Mouse (Mus musculus): ENCODE measurements at regions not wholly inside any gene's neighbourhood (a gene's known extent, or its start where the extent isn't known, plus 50 kb on each side); places are given as distances from the start of the nearest gene placed in this dataset.

DNA sequence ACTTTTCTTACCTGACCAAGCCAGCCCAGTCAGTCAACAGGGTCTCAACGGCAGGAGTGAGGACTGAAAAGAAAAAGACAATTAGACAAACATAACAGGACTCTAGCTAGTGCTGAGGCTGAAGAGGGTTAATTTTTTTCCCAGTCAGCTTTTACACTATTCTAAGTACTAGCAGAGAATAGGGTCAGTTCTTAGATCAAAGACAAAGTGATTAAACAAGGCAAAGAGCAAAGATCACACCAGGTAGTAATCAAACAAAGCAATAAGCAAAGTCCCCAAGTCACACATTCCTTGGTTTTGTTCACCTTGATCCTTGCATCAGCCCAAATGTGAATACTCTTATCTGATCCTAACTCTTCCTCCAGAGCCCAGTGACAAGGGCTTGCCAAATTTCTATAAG is 267.8 kb upstream of the Tsc22d2 start:
- DNase-seq (ENCODE audit: low spot score in 2 of 2), result no peak

DNA sequence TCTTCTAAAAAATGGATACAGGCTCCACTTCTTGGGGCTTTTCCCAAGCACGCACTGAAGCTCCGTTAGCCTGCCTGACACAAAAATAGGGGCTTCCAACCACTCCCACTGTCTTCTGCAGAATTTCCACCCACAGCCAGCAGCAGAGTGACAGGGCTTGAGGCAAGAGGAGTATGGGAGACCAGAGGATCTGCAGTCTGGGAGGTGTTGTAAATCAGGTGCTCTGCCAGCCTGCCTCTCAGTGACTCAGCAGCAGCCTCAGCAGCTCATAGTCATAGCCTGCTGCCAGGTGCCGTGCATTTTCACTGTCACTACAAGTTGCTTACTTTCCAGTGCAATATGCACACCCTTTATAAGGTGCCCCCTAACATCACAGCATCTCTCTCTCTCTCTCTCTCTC is 261.4 kb upstream of the Tsc22d2 start:
- no peak for DNase-seq (ENCODE audit: low spot score in 2 of 2)

DNA sequence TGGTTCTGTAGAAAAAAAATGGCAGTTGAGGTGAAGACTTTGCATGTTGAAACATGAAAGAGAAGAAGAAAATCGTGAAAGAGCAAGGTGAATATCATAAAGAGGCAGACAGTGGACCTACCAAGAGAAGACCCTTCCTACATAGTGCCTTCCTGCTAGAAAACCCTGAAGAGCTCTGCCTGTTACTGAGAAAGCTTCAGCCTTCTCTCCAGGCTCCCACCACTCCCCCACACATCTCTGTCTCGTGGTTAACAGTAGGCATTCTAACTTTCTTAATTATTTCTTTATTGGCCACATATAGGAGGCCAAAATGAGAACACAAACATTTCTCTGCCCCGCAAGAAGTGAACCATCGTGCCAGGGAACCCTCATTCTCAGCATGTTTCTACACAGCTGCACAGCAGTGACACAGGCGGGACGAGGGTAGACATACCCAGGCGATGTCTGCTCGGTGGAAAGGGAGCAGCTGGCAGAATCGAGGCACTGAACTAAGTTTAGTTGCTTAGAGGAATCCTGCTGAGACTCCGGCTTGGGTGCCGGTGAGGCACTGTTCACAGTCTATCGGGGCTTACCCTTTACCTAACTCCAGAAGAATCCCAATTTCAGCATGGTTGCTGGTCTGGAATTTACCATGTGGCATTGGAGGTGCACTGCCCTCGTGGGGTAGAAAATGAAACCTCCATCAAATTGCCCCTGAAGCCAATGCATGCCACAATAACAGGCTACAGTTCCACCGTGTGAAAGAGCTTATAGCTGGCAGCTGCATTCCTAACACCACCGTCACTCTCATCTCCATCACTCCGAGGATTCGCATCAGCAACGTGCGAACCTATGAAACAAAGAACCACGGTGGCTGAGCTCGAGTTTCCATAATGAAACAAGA is 260.4 kb upstream of the Tsc22d2 start:
- no peak for DNase-seq (ENCODE audit: low spot score in 2 of 2)

DNA sequence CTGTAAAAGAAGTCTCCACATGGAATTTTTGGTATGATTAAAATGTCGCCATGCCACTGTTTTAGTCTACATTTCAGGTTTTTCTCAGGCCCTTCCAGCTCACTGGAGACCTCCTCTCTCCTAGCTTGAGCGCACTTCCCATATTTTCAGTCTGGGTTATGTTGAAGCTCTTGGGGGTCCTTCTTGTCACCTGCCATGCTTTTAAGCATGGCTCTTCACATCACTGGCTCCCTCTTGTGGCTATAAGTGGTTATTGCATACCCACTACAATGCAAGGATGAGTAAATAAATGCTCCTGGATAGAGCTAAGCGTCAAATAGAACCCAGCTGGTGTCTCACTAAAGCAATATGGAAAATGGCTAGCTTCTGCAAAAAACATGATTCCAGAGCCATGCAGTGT is 255.1 kb upstream of the Tsc22d2 start:
- DNase-seq (ENCODE audit: low spot score in 2 of 2), result no peak

DNA sequence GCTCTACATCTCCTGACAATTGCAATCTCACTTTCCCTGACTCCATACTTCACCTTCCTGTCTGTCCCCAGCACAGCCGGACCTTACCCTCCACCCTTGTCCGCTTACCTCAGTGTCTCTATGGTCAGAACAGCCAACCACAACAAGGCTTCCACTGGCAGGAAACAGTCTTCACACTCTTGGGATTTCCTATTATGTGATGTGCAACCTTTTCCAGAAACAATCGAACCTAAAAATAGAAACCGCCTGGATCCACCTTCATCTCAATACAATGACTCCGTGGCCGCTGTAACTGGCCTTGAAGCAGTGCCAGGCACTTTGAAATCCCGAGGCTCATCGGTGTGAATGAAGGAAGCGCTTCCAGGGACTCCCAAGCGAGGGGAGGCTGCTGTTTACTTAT is 252.3 kb upstream of the Tsc22d2 start:
- DNase-seq (ENCODE audit: low spot score in 2 of 2), result peak; percentile 69 to 86

DNA sequence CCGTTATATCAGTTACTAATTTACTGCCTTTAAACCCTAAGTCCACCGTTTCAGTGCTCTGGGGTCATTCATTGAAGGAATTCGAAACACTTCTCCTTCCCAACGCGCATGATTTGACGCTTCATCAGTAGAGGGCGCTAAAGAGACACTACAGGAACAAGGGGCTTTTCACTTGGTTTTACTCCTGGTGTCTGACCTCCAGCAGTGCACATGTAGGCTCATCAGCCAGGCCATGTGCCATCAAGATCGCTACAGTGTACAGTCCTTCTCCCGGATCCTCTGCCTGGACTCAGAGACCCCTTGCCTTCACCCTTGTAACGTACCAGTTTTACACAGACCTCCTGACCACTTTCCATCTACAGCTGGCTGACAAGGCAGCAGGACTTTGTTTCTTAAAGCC is 250.7 kb upstream of the Tsc22d2 start:
- DNase-seq (ENCODE audit: low spot score in 2 of 2), result peak; percentile 56 to 78

DNA sequence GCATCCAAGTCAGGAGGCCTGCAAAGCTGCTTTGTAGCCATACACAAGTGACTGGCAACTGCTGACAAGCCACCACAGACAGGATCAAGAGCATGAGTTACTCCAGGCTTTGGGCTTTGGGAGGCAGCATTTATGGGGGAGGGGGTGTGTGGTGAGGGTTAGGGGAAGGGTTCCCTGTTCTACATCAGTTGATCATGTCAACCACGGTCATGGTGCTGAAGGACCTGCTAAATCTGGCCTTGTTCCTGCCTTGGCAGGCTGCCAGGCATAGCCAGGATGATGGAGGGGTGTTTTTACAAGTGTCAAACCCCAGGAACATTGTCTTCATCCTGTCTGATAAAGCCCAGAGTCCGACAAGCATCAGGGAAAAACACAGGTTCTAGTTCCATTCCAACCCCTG is 247.9 kb upstream of the Tsc22d2 start:
- no peak for DNase-seq (ENCODE audit: low spot score in 2 of 2)

DNA sequence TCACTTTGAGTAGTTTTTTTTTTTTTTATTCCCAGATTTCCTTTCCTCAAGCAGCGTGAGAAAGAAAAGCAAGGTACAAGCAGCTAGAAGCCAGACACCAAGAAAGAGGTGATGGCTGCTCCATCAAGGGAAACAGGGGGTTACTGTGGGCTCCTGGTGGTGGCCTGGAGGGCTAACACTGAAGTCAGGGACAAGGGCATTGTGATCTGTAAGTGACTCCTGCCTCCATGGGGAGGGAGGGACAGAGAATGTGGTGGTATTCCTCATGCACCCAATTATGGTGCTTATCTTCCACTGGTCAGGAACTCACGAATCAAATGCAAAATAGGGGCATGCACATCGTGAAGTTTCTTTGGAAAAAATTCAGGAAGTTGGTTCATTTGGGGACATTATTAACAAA is 247.4 kb upstream of the Tsc22d2 start:
- DNase-seq (ENCODE audit: low spot score in 2 of 2), result no peak

DNA sequence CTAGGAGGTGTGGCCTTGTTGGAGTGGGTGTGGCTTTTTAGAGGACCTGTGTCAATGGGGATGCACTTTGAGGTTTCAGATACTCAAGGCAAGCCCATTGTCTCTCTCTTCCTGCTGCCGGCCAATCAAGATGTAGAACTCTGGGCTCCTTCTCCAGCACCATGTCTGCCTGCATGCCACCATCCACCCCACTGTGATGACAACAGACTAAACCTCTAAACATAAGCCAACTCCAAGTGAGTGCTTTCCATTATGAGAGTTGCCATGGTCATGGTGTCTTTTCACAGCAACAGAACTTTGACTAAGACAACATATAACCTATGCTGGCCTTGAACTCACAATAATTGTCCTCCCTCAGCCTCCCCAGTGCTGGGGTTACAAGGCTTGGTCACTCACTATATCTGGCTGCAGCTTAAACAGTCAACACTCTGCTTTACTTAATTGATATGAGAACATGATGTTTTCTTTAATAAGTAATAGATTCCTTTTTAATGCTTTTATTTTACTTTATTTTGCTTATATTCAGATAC is 246.7 kb upstream of the Tsc22d2 start:
- no peak for DNase-seq (ENCODE audit: low spot score in 2 of 2)

DNA sequence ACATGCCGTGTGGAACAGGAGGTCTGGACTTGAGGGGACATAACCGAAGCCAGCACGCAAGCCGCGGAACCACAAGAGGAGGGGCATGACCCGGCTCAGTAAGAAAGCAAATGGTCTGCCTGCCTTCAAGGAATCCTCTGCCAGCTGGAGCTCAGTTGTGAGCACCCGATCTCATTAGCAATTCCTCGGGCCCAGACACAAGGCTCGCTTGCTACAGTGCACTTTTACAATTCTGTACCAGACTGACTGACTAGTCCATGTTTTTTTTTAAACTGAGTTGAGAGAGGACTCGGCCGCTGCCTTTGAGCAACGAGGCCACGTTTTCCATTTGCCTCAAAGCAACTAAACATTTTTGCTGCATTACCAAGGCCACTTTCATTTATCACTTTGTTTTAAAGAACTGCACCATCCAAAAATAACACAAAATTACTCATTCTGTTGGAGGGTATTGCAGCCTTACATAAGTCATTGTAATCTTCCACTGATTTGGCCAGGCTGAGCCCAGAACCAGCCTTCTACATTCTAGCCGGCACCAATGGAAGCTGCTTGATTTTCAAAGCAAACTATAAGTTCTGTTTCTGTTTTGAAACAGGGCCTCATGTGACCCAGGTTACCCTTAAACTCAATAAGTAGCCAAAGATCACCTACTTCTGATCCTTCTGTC is 245.9 kb upstream of the Tsc22d2 start:
- peak; percentile 44 to 50 for DNase-seq (ENCODE audit: low spot score in 2 of 2)

DNA sequence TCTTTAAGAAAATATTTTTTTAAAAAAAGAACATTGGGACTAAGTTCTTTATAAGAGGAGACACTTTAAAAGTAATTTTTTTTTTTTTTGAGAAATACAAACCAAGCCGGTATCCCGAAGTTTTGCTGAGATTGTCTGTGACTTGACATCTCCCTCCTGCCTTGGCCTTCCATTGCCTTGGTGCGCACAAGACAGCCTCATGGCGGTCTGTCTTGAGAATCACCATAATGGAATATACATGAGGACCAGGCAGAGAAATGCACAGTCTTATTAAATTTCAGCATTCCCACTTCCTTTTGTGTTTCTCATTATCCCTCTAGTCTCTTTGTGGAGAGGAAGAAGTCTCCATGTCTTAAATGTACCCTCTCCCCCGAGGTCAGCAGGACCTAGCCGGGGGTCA is 244.7 kb upstream of the Tsc22d2 start:
- DNase-seq (ENCODE audit: low spot score in 2 of 2), result no peak

DNA sequence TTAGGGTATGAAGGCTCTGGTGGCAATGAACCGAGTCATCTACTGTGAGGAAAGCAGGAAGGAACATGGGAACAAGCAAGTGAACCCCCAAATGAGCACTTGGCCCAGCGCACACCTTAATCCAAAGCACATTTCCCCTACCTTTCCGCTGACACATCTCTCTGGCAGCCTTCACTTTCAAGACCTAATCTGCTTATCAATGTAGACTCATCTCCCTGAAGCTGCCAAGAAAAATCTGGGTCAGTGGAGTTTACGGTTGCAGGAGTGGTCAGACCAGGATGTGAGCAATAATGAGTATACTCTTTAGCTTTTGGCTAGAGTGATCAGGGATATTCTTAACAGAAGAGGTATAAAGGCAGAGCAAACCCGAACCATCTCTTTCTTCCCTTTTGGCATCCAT is 242.4 kb upstream of the Tsc22d2 start:
- no peak for DNase-seq (ENCODE audit: low spot score in 2 of 2)

DNA sequence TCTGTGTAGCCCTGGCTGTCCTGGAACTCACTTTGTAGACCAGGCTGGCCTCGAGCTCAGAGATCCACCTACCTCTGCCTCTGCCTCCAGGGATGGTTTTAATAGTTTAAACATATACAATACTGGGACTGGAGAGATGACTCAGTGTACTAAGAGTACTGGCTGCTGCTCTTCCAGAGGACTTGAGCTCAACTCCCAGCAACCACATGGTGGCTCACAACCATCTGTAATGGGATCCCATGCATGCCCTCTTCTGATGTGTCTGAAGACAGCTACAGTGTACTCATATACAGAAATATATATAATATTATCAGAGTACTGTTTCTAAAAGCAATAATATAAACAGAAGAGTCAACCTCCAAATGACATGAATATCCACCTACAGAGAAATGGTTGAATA is 240.7 kb upstream of the Tsc22d2 start:
- no peak for DNase-seq (ENCODE audit: low spot score in 2 of 2)

DNA sequence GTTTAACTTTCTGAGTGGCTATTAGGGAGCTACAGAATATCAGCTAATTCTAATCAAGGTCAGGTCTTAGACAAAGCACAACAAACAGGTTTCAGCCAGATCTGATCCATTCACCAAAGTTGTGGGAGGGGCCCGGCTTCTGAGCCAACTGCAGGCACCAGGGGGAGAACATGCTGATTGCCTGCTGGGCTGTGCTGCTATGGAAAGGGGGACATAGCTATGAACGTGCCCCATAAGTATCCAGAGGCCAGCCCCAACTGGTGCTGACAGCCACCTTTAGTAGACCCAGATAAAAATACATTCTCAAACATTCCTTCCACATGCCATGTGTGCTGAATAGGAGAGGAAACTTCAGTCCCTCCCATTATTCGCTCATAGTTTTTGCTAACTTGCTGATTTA is 232.8 kb upstream of the Tsc22d2 start:
- DNase-seq (ENCODE audit: low spot score in 2 of 2), result no peak

DNA sequence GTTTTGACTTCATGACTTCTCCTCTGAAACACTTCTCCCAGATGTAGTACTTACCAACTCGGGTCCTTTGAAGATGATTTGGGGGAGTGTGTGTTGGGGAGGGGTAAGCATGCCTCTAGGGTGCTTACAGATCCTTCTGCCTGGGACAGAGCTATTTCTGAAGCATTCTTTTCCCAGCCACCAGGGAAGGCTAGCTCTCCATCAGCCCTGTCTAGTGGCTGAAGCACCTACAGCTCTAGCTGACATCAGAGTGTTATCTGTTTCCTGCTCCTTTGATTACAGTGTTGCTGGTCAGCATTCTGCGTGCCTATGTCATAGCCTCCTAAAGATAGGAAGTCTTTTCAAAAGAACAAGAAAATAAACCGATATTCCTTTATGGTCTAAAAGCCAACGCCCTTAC is 232.2 kb upstream of the Tsc22d2 start:
- no peak for DNase-seq (ENCODE audit: low spot score in 2 of 2)

DNA sequence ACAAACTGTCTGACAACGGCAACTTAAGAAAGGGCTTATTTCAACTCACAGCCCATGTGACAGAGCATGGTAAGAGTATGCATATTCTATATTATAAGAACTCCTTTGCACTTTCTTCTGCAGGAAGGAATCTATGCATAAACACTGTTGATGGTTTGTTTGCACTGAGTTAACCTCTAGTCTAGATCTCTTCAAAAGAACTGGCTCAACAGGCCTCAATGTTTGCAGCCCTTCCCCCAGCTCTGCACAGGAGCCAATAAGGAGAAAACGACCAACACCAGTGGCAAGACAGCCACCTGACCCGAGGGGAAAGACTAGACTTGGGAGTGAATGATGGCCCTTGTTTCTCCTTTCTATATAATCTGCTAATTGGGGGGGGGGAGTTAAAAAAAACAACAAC is 231.2 kb upstream of the Tsc22d2 start:
- no peak for DNase-seq (ENCODE audit: low spot score in 2 of 2)

DNA sequence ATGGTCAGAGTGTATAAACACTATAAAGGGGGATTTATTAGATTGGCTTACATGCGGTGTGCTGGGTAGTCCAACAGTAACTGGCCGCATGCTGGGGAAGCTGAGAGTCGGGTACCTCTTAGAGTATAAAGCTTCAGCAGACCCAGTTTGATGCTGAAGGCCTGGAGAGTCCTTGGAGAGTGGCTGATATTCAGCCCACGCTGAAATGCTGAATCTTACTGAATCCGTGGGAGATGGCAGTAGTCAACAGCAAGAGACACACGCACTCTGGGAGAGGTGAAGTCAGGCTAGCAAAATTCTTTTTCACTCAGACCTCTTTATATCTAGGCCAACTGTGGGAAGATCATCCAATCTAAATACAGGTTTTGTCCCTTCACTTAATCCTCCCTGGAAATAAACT is 214.1 kb upstream of the Tsc22d2 start:
- DNase-seq (ENCODE audit: low spot score in 2 of 2), result no peak

DNA sequence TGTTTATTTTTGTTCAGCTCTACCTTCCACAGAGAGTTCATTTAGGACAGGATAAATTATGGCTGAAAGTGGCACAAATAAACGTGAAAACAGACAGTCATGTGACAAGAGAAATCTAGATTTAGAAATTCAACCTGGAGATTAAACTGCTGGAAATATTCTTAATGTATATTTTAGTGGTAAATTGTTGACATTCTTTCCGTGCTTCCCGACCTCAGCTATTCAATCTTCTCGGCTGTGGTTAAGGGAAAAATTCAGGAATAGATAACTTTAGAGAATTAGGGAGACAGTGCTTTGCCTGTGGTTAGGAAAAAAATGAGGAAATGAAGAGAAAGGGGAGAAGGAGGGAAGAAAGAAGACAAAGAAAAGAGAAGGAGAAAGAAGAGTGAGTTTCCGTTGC is 211.7 kb upstream of the Tsc22d2 start:
- DNase-seq (ENCODE audit: low spot score in 2 of 2), result no peak

DNA sequence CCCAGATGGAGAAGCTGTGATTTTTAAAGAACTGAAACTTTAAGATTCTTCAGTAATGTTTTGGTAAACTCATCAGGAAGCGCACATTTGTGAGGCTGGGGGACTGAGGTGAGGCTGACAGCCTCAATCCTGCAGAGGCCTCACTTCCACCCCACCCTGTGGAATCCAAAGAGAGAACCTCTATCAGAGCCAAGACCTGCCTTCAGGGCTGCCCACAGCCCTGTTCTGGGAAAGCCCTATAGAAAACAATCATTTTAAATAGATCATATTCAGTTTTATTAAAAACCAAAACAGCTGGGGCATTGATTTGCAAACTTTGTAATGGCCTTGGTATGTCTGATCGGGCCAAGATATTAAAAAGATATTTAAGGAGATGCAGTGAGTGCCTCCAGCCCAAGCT is 210.7 kb upstream of the Tsc22d2 start:
- DNase-seq (ENCODE audit: low spot score in 2 of 2), result no peak

DNA sequence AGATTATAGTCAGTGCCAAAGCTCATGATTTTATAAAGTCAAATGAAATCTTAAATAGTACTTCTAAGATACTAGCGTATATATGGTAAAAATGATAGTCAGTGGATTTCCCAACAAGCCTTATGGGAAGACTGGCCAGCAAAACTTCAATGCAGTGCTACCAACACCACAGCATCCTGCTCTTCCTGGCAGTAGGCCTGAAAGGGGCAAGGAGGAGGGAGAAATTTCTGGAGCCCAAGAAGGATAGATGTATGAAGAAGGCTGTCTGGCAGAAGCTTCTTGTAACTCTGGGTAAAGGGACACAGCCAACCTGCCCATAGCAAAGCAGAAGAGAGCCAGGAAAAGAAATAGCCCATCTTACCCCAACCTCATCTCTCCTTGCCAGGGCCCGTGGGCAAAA is 209.0 kb upstream of the Tsc22d2 start:
- DNase-seq (ENCODE audit: low spot score in 2 of 2), result no peak

DNA sequence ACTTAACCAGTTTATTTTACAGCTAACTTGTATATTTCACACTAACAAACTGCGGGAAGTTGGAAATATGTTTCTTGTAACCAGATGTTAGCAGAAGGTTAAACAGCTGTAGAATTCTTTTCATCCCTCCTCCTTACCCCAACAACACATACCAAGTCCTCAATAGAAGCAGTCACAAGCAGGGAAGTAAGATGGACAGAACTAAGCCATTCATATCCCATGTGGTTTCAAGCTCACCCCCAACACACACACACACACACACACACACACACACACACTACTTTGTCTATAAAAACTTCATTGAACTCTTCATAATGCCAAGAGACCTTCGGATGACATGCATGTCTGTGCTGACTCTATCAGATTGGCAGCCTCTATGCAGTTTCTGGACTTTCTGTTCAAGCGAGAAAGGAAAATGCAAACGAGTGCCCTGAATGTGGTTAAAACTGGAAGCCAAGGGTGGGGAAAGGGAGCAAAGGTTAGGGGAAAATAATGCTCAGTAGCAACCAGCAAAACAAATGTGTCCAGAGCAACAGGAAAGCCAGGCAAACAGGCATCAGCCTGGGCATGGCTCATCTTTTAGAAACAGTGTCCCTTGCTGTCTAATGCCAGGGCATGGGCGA is 207.6 kb upstream of the Tsc22d2 start:
- DNase-seq (ENCODE audit: low spot score in 2 of 2), result peak; percentile 18 to 24

DNA sequence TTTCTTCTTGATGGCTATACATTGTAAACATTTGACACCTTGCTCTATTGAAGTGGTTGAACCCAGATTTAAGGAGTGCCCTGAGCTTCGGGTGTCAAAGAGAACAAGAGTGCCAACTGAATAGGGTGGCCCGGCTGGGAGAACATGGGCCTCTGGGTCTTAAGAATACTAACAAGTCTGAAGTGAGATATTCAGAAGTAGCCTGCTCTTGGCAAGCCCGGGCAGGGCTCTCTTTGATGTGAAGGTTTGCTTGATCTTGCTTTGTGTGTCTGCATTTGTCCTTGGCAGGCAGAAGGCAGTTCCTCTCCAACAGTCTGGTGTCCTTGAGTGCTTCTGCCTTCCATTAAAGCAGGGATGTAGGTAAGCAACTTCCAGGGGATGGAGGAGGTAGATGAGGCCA is 203.5 kb upstream of the Tsc22d2 start:
- no peak for DNase-seq (ENCODE audit: low spot score in 2 of 2)

DNA sequence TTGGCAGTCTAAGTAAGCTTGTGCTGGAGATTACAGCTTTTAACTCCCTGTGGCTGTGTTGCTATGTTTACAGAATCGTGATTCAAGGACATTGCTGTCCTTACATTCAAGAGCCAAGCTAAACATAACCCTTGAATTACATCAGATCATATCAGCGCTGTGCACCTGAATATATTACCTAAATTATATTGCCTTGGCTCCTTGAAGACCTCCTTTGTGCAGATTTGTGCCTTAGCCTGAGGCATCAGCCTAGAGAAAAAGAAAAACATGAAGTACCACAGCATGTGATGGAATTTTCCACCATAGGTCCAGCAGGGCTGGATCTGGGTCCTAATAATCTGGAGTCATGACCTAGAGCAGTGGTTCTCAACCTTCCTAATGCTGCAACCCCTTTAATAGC is 189.8 kb upstream of the Tsc22d2 start:
- no peak for DNase-seq (ENCODE audit: low spot score in 2 of 2)

Data from heart, adult 9 months (tissue).